In genomic region chr7:66304993-66305713, GRCm38 (mm10) we compare ENCODE assay signal across 16 mouse cellular contexts.
DNase-seq lines count a peak whose midpoint lies in the region; ATAC-seq lines count a peak whose summit lies in the region.
"Had no signal": no experiment of that assay in that cellular context is flagged by ENCODE, and none has a peak within 500 bp of the region (broad histone marks: within the 10 kb centered on the region; RNA-seq: fewer than 3 reads in every experiment).

No protein-coding gene starts in this region.

- WGBS in embryonic facial prominence, embryonic 14.5 days: 77% methylated on average over 8 of the region's 8 CpGs
- 89% methylated on average over 8 of the region's 8 CpGs for WGBS in embryonic facial prominence, embryonic 10.5 days
- 77% methylated on average over 8 of the region's 8 CpGs for WGBS in hindbrain, embryonic 13.5 days
- 86% methylated on average over 8 of the region's 8 CpGs for WGBS in hindbrain, embryonic 11.5 days

- H3K4me2 ChIP-seq in embryonic facial prominence, embryonic 14.5 days (ENCODE audit: low read depth, low read length): no peak overlapping the region
- H3K4me2 ChIP-seq in hindbrain, embryonic 13.5 days: no peak overlapping the region
- no peak overlapping the region for H3K4me2 ChIP-seq in hindbrain, embryonic 11.5 days (replicated peaks; ENCODE audit: low read depth, low read length)
- H3K4me2 ChIP-seq: forebrain, embryonic 12.5 days had no signal

- H3K36me3 ChIP-seq in embryonic facial prominence, embryonic 14.5 days (ENCODE audit: control insufficient read depth, insufficient read depth, low read length): 0 out of 2 replicates have a peak, but pooled peaks cover 12% of the 10 kb centered on the region
- H3K36me3 ChIP-seq in embryonic facial prominence, embryonic 10.5 days (replicated peaks): no peaks in the 10 kb centered on the region
- no peaks in the 10 kb centered on the region for H3K36me3 ChIP-seq in hindbrain, embryonic 13.5 days
- no peaks in the 10 kb centered on the region for H3K36me3 ChIP-seq in hindbrain, embryonic 11.5 days (ENCODE audit: control insufficient read depth, insufficient read depth, low read length)
- H3K36me3 ChIP-seq: forebrain, embryonic 12.5 days; G1E had no signal

- H3K9me3 ChIP-seq in embryonic facial prominence, embryonic 14.5 days (ENCODE audit: control insufficient read depth, low read length): no peaks in the 10 kb centered on the region
- H3K9me3 ChIP-seq in embryonic facial prominence, embryonic 10.5 days: no peaks in the 10 kb centered on the region
- H3K9me3 ChIP-seq in hindbrain, embryonic 13.5 days: no peaks in the 10 kb centered on the region
- H3K9me3 ChIP-seq in hindbrain, embryonic 11.5 days (ENCODE audit: control insufficient read depth, low read length): no peaks in the 10 kb centered on the region
- H3K9me3 ChIP-seq: forebrain, embryonic 12.5 days; G1E had no signal

- H3K27me3 ChIP-seq in embryonic facial prominence, embryonic 14.5 days (replicated peaks; ENCODE audit: control insufficient read depth, insufficient read depth, low read length): no peaks in the 10 kb centered on the region
- no peaks in the 10 kb centered on the region for H3K27me3 ChIP-seq in embryonic facial prominence, embryonic 10.5 days (replicated peaks; ENCODE audit: low read depth, poor library complexity, severe bottlenecking)
- H3K27me3 ChIP-seq in hindbrain, embryonic 13.5 days: no peaks in the 10 kb centered on the region
- H3K27me3 ChIP-seq in hindbrain, embryonic 11.5 days (ENCODE audit: control insufficient read depth, insufficient read depth, low read length): no peaks in the 10 kb centered on the region
- H3K27me3 ChIP-seq: forebrain, embryonic 12.5 days had no signal

- no peak overlapping the region for H3K9ac ChIP-seq in embryonic facial prominence, embryonic 14.5 days (ENCODE audit: low read depth, low read length)
- H3K9ac ChIP-seq in hindbrain, embryonic 13.5 days: no peak overlapping the region
- H3K9ac ChIP-seq in hindbrain, embryonic 11.5 days (ENCODE audit: low read depth, low read length): no peak overlapping the region
- H3K9ac ChIP-seq: forebrain, embryonic 12.5 days; liver, postnatal 0 days had no signal

- no peak for ATAC-seq in embryonic facial prominence, embryonic 14.5 days (ENCODE audit: low read depth)
- ATAC-seq in hindbrain, embryonic 13.5 days (ENCODE audit: low FRiP score): no peak
- ATAC-seq in hindbrain, embryonic 11.5 days (ENCODE audit: low FRiP score): no peak
- ATAC-seq: intestine, postnatal 0 days; liver, postnatal 0 days had no signal

- H3K4me1 ChIP-seq in embryonic facial prominence, embryonic 14.5 days (ENCODE audit: control insufficient read depth, insufficient read depth, low read length): no peaks in the 10 kb centered on the region
- peaks cover 6% of the 10 kb centered on the region; the same call in 1 of the 2 replicates for H3K4me1 ChIP-seq in embryonic facial prominence, embryonic 10.5 days
- H3K4me1 ChIP-seq in hindbrain, embryonic 13.5 days (replicated peaks): peaks cover 8% of the 10 kb centered on the region; the same call in 1 of the 2 replicates
- H3K4me1 ChIP-seq in hindbrain, embryonic 11.5 days (replicated peaks; ENCODE audit: control insufficient read depth, insufficient read depth, low read length): no peaks in the 10 kb centered on the region
- H3K4me1 ChIP-seq: forebrain, embryonic 12.5 days had no signal

- DNase-seq in embryonic facial prominence, embryonic 14.5 days (ENCODE audit: low spot score): no peak
- DNase-seq in embryonic facial prominence, embryonic 10.5 days (ENCODE audit: low spot score): no peak
- no peak for DNase-seq in hindbrain, embryonic 11.5 days (ENCODE audit: low spot score)
- peak; percentile 0 for DNase-seq in retina, embryonic 14.5 days (ENCODE audit: low spot score)
- DNase-seq in retina, postnatal 1 day: no peak
- no peak for DNase-seq in kidney, postnatal 25 days
- no peak for DNase-seq in testis, postnatal 10 days (ENCODE audit: low spot score)
- DNase-seq: cerebellum, adult 8-10 months; gastrocnemius, postnatal 36 days; liver, postnatal 0 days; thymus, adult 2 months had no signal

- peak overlapping the region; percentile 22; the same call in 1 of the 2 replicates for H3K27ac ChIP-seq in embryonic facial prominence, embryonic 14.5 days (replicated peaks; ENCODE audit: low read depth, low read length)
- no peak overlapping the region for H3K27ac ChIP-seq in embryonic facial prominence, embryonic 10.5 days (replicated peaks)
- peak overlapping the region; percentile 37; the same call in 1 of the 2 replicates for H3K27ac ChIP-seq in hindbrain, embryonic 13.5 days
- no peak overlapping the region for H3K27ac ChIP-seq in hindbrain, embryonic 11.5 days (ENCODE audit: low read depth, low read length)
- H3K27ac ChIP-seq: forebrain, embryonic 12.5 days had no signal

- H3K4me3 ChIP-seq in embryonic facial prominence, embryonic 14.5 days (ENCODE audit: low read depth, low read length): no peak overlapping the region
- no peak overlapping the region for H3K4me3 ChIP-seq in embryonic facial prominence, embryonic 10.5 days
- H3K4me3 ChIP-seq in hindbrain, embryonic 13.5 days: no peak overlapping the region
- no peak overlapping the region for H3K4me3 ChIP-seq in hindbrain, embryonic 11.5 days (ENCODE audit: low read depth, low read length)
- H3K4me3 ChIP-seq: forebrain, embryonic 12.5 days; myocyte had no signal

Comparison
In these comparisons a context has a peak if more than half of its experiments do, and no peak if none do; other contexts are left out.
1. H3K27ac ChIP-seq: peak in embryonic facial prominence, embryonic 14.5 days (single experiment) and hindbrain, embryonic 13.5 days (single experiment); none in embryonic facial prominence, embryonic 10.5 days (single experiment) and hindbrain, embryonic 11.5 days (single experiment).